Mouse (Mus musculus) C2C12 (cell line): Measurements from ENCODE around the gene Abhd12b.

Source experiments
- CTCF ChIP-seq: IDR thresholded peaks from one replicate; pipeline ENCODE4 v1.5.1; 2011; ENCODE audit not compliant: control insufficient read depth, insufficient read depth, insufficient read length
- MYOD1 ChIP-seq: IDR thresholded peaks from one replicate; pipeline ENCODE4 v1.6.1; 2011; ENCODE audit warnings: low read depth; ENCODE audit not compliant: control insufficient read depth, insufficient read length
- MYOG ChIP-seq: IDR thresholded peaks from one replicate; pipeline ENCODE4 v1.6.1; 2011; ENCODE audit not compliant: control insufficient read depth, insufficient read length; ENCODE audit errors: extremely low read depth
- USF1 ChIP-seq: IDR thresholded peaks from one replicate; pipeline ENCODE4 v1.6.1; 2011; ENCODE audit warnings: low read depth, mild to moderate bottlenecking, control low read depth, moderate library complexity

DNA sequence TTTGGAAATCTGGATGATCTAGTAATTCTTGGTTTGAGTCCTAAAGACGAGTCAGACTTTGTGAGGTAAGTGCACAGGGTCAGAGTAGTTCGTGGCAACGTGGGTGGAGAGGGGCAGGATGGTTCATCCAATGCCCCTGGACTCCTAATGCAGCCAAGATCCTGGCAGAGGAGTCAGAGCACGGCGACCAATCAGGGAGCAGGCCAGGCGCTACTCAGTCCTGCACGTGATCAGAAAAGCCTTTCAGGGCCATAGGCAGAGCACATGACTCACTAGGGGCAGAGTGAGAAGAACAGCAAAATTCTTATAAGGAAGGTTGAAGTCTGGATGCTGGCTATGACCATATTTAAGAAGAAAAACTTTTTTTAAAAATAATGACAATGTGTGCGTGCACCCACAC lies 50.5 kb downstream of the Abhd12b start:
- no peak for TF ChIP-seq CTCF
- peak; percentile 91 for TF ChIP-seq USF1
- TF ChIP-seq MYOD1 = no peak
- TF ChIP-seq MYOG = no peak
